ENCODE assay signal across 24 mouse cellular contexts in genomic region chr11:59891854-59892253, GRCm38 (mm10). TPM values are rescaled to one million over a fixed set of nuclear protein-coding genes. Genes with fewer than 3 reads are reported as not detected.
DNase-seq lines count a peak whose midpoint lies in the region; ATAC-seq and TF ChIP-seq lines count a peak whose summit lies in the region.
"Had no signal": no experiment of that assay in that cellular context is flagged by ENCODE, and none has a peak within 500 bp of the region (broad histone marks: within the 10 kb centered on the region; RNA-seq: fewer than 3 reads in every experiment).

No protein-coding gene starts in this region.

- no peak overlapping the region for H3K4me2 ChIP-seq in forebrain, embryonic 13.5 days
- H3K4me2 ChIP-seq in forebrain, embryonic 11.5 days (ENCODE audit: low read depth, low read length, severe bottlenecking), result no peak overlapping the region
- no peak overlapping the region for H3K4me2 ChIP-seq in hindbrain, postnatal 0 days (ENCODE audit: low read depth, low read length)
- H3K4me2 ChIP-seq in midbrain, embryonic 14.5 days (ENCODE audit: low read length), result no peak overlapping the region
- H3K4me2 ChIP-seq: embryonic facial prominence, embryonic 15.5 days; limb, embryonic 12.5 days; liver, embryonic 12.5 days; lung, embryonic 14.5 days had no signal

- H3K9me3 ChIP-seq in forebrain, embryonic 13.5 days (replicated peaks), result 0 out of 2 replicates have a peak, but pooled peaks cover 4% of the 10 kb centered on the region
- H3K9me3 ChIP-seq in forebrain, embryonic 11.5 days (ENCODE audit: control insufficient read depth, low read length), result no peaks in the 10 kb centered on the region
- no peaks in the 10 kb centered on the region for H3K9me3 ChIP-seq in hindbrain, postnatal 0 days (ENCODE audit: low read length)
- H3K9me3 ChIP-seq in hindbrain, embryonic 10.5 days, result no peaks in the 10 kb centered on the region
- peaks cover 4% of the 10 kb centered on the region; the same call in 1 of the 2 replicates for H3K9me3 ChIP-seq in ES-Bruce4 (replicated peaks; ENCODE audit: control insufficient read depth, insufficient read depth, low read length, poor library complexity, severe bottlenecking)
- no peaks in the 10 kb centered on the region for H3K9me3 ChIP-seq in midbrain, embryonic 14.5 days (ENCODE audit: control insufficient read depth, low read length)
- H3K9me3 ChIP-seq: embryonic facial prominence, embryonic 15.5 days; limb, embryonic 12.5 days; liver, embryonic 12.5 days had no signal

- peak; percentile 11; the same call in 1 of the 2 replicates for TF ChIP-seq CTCF in hindbrain, postnatal 0 days (IDR thresholded peaks at IDR 0.05; ENCODE audit: low read depth)
- no peak for TF ChIP-seq CTCF in ES-Bruce4 (IDR thresholded peaks at IDR 0.05; ENCODE audit: low read depth, low read length)

- H3K27ac ChIP-seq in forebrain, embryonic 13.5 days, result no peak overlapping the region
- no peak overlapping the region for H3K27ac ChIP-seq in forebrain, embryonic 11.5 days (ENCODE audit: low read depth, low read length)
- H3K27ac ChIP-seq in hindbrain, postnatal 0 days, result no peak overlapping the region; the same call in 1 of the 2 replicates
- no peak overlapping the region; the same call in 1 of the 2 replicates for H3K27ac ChIP-seq in hindbrain, embryonic 10.5 days
- H3K27ac ChIP-seq in ES-Bruce4 (ENCODE audit: insufficient read depth, low read length), result peak overlapping the region; percentile 82; the same call in 1 of the 2 replicates
- H3K27ac ChIP-seq in midbrain, embryonic 14.5 days (replicated peaks; ENCODE audit: low read depth, low read length), result no peak overlapping the region
- H3K27ac ChIP-seq: embryonic facial prominence, embryonic 15.5 days; heart, adult 2 months; kidney, postnatal 0 days; limb, embryonic 12.5 days; liver, embryonic 12.5 days; stomach, postnatal 0 days had no signal

- no peaks in the 10 kb centered on the region for H3K4me1 ChIP-seq in forebrain, embryonic 13.5 days
- no peaks in the 10 kb centered on the region for H3K4me1 ChIP-seq in forebrain, embryonic 11.5 days (replicated peaks; ENCODE audit: control insufficient read depth, insufficient read depth, low read length)
- no peaks in the 10 kb centered on the region for H3K4me1 ChIP-seq in hindbrain, postnatal 0 days (ENCODE audit: insufficient read depth, low read length)
- peaks cover 32% of the 10 kb centered on the region for H3K4me1 ChIP-seq in hindbrain, embryonic 10.5 days (replicated peaks)
- peaks cover 6% of the 10 kb centered on the region for H3K4me1 ChIP-seq in ES-Bruce4 (ENCODE audit: control insufficient read depth, insufficient read depth, low read length)
- no peaks in the 10 kb centered on the region for H3K4me1 ChIP-seq in midbrain, embryonic 14.5 days (ENCODE audit: control insufficient read depth, insufficient read depth, low read length)
- H3K4me1 ChIP-seq: limb, embryonic 12.5 days had no signal

- 0 out of 2 replicates have a peak overlapping the region, but pooled peaks have one; percentile 16 for H3K9ac ChIP-seq in forebrain, embryonic 13.5 days
- H3K9ac ChIP-seq in forebrain, embryonic 11.5 days (ENCODE audit: low read length), result no peak overlapping the region
- H3K9ac ChIP-seq in hindbrain, postnatal 0 days (replicated peaks; ENCODE audit: low read length), result no peak overlapping the region
- H3K9ac ChIP-seq in ES-Bruce4 (ENCODE audit: low read depth, poor library complexity, severe bottlenecking), result no peak overlapping the region
- 0 out of 2 replicates have a peak overlapping the region, but pooled peaks have one; percentile 12 for H3K9ac ChIP-seq in midbrain, embryonic 14.5 days (replicated peaks; ENCODE audit: low read length)
- H3K9ac ChIP-seq: embryonic facial prominence, embryonic 15.5 days; limb, embryonic 12.5 days; liver, embryonic 12.5 days; lung, embryonic 14.5 days had no signal

- no peak for DNase-seq in forebrain, embryonic 11.5 days (ENCODE audit: low spot score)
- DNase-seq in hindbrain, postnatal 0 days (ENCODE audit: low spot score), result peak; percentile 59
- no peak for DNase-seq in hindbrain, embryonic 10.5 days (ENCODE audit: low spot score)
- peak; percentile 35 for DNase-seq in midbrain, embryonic 14.5 days
- DNase-seq in right cerebral cortex, postnatal 14 days, result no peak
- no peak for DNase-seq in left cerebral cortex, postnatal 14 days (ENCODE audit: low spot score in 2 of 2)
- DNase-seq: adrenal gland, adult 8-10 months; cerebellum, adult 11 months; embryo, embryonic 11 days; gastrocnemius, postnatal 25 days; heart, adult 2 months; kidney, adult 18-20 months; lung, embryonic 14.5 days; lung, postnatal 36 days; right cerebral cortex, postnatal 4 days; thymus, postnatal 14 days had no signal

- 60% methylated on average over 6 of the region's 6 CpGs for WGBS in forebrain, embryonic 13.5 days
- 71% methylated on average over 6 of the region's 6 CpGs for WGBS in forebrain, embryonic 11.5 days
- WGBS in hindbrain, postnatal 0 days, result 39% methylated on average over 6 of the region's 6 CpGs
- WGBS in hindbrain, embryonic 10.5 days, result 74% methylated on average over 6 of the region's 6 CpGs
- WGBS in midbrain, embryonic 14.5 days, result 63% methylated on average over 6 of the region's 6 CpGs

- H3K4me3 ChIP-seq in forebrain, embryonic 13.5 days, result no peak overlapping the region
- H3K4me3 ChIP-seq in forebrain, embryonic 11.5 days (ENCODE audit: low read depth, low read length), result no peak overlapping the region
- H3K4me3 ChIP-seq in hindbrain, postnatal 0 days (ENCODE audit: low read length), result no peak overlapping the region
- H3K4me3 ChIP-seq in hindbrain, embryonic 10.5 days, result no peak overlapping the region
- H3K4me3 ChIP-seq in ES-Bruce4 (ENCODE audit: low read depth, low read length), result no peak overlapping the region
- H3K4me3 ChIP-seq in midbrain, embryonic 14.5 days (replicated peaks; ENCODE audit: low read depth, low read length), result no peak overlapping the region
- H3K4me3 ChIP-seq: embryonic facial prominence, embryonic 15.5 days; heart, adult 2 months; limb, embryonic 12.5 days; liver, embryonic 12.5 days; myocyte had no signal

- no peak for TF ChIP-seq EP300 in ES-Bruce4 (IDR thresholded peaks at IDR 0.05; ENCODE audit: insufficient read depth, low read depth, low read length)

- H3K36me3 ChIP-seq in forebrain, embryonic 13.5 days (ENCODE audit: poor library complexity, severe bottlenecking), result no peaks in the 10 kb centered on the region
- no peaks in the 10 kb centered on the region for H3K36me3 ChIP-seq in forebrain, embryonic 11.5 days (ENCODE audit: control insufficient read depth, insufficient read depth, low read length)
- no peaks in the 10 kb centered on the region for H3K36me3 ChIP-seq in hindbrain, postnatal 0 days (ENCODE audit: insufficient read depth, low read length)
- H3K36me3 ChIP-seq in hindbrain, embryonic 10.5 days, result no peaks in the 10 kb centered on the region
- no peaks in the 10 kb centered on the region for H3K36me3 ChIP-seq in ES-Bruce4 (ENCODE audit: control insufficient read depth, insufficient read depth, low read length, poor library complexity, severe bottlenecking)
- H3K36me3 ChIP-seq in midbrain, embryonic 14.5 days (ENCODE audit: control insufficient read depth, insufficient read depth, low read length), result no peaks in the 10 kb centered on the region
- H3K36me3 ChIP-seq: embryonic facial prominence, embryonic 15.5 days; limb, embryonic 12.5 days; liver, embryonic 12.5 days had no signal

- H3K27me3 ChIP-seq in forebrain, embryonic 13.5 days, result no peaks in the 10 kb centered on the region
- H3K27me3 ChIP-seq in forebrain, embryonic 11.5 days (ENCODE audit: control insufficient read depth, insufficient read depth, low read length), result no peaks in the 10 kb centered on the region
- H3K27me3 ChIP-seq in hindbrain, postnatal 0 days (ENCODE audit: insufficient read depth, low read length), result no peaks in the 10 kb centered on the region
- H3K27me3 ChIP-seq in hindbrain, embryonic 10.5 days (ENCODE audit: insufficient read depth, poor library complexity, severe bottlenecking), result no peaks in the 10 kb centered on the region
- H3K27me3 ChIP-seq in ES-Bruce4 (ENCODE audit: control insufficient read depth, insufficient read depth, low read length, poor library complexity, severe bottlenecking), result no peaks in the 10 kb centered on the region
- no peaks in the 10 kb centered on the region for H3K27me3 ChIP-seq in midbrain, embryonic 14.5 days (ENCODE audit: control insufficient read depth, insufficient read depth, low read length)
- H3K27me3 ChIP-seq: embryonic facial prominence, embryonic 15.5 days; limb, embryonic 12.5 days had no signal

- no peak for TF ChIP-seq POLR2A in ES-Bruce4 (IDR thresholded peaks at IDR 0.05; ENCODE audit: insufficient read depth, low read length)

- no peak for ATAC-seq in forebrain, embryonic 13.5 days
- ATAC-seq in forebrain, embryonic 11.5 days (replicated peaks; ENCODE audit: low FRiP score), result no peak
- peak; percentile 89 for ATAC-seq in hindbrain, postnatal 0 days
- ATAC-seq in midbrain, embryonic 14.5 days (ENCODE audit: low FRiP score, low TSS enrichment), result no peak
- ATAC-seq: liver, embryonic 12.5 days had no signal

- intact Hi-C loops in left cerebral cortex, postnatal 14 days (cut with DNase I), result no loop called here

RNA-seq across cellular contexts. Expression of gene Cops3, which starts 52.2 kb away (rescaled TPM):
- 233 and 246 TPM in 2 replicates for polyA plus RNA-seq in forebrain, embryonic 13.5 days (2015; fragmentation: Nextera tagmentation; extraction: Ambion mirVana)
- 251 and 258 TPM in 2 replicates for polyA plus RNA-seq in forebrain, embryonic 11.5 days (2014; fragmentation: Nextera tagmentation; extraction: Ambion mirVana)
- 96.0 and 105 TPM in 2 replicates for total RNA-seq in hindbrain, postnatal 0 days (2014; rRNA removed)
- polyA plus RNA-seq in hindbrain, postnatal 0 days (2015; fragmentation: Nextera tagmentation; extraction: Ambion mirVana), result 153 and 158 TPM in 2 replicates
- 233 and 255 TPM in 2 replicates for polyA plus RNA-seq in hindbrain, embryonic 10.5 days (2016; fragmentation: Nextera tagmentation; extraction: Ambion mirVana)
- polyA plus RNA-seq in ES-Bruce4 (2011; ENCODE audit: insufficient read depth, insufficient read length, low read depth, missing spikeins), result 121 and 131 TPM in 2 replicates
- 200 and 213 TPM in 2 replicates for polyA plus RNA-seq in midbrain, embryonic 14.5 days (2014; fragmentation: Nextera tagmentation; extraction: Ambion mirVana)
- total RNA-seq in left cerebral cortex, postnatal 14 days (2021), result 10 to 100 TPM; 67.4 to 68.9 TPM

RNA-seq across cellular contexts. Expression of gene Nt5m, which starts 52.6 kb away (rescaled TPM):
- 46.6 and 51.2 TPM in 2 replicates for polyA plus RNA-seq in forebrain, embryonic 13.5 days (2015; fragmentation: Nextera tagmentation; extraction: Ambion mirVana)
- 39.1 and 40.5 TPM in 2 replicates for polyA plus RNA-seq in forebrain, embryonic 11.5 days (2014; fragmentation: Nextera tagmentation; extraction: Ambion mirVana)
- 85.4 and 101 TPM in 2 replicates for total RNA-seq in hindbrain, postnatal 0 days (2014; rRNA removed)
- 88.4 and 89.1 TPM in 2 replicates for polyA plus RNA-seq in hindbrain, postnatal 0 days (2015; fragmentation: Nextera tagmentation; extraction: Ambion mirVana)
- 41.2 and 47.7 TPM in 2 replicates for polyA plus RNA-seq in hindbrain, embryonic 10.5 days (2016; fragmentation: Nextera tagmentation; extraction: Ambion mirVana)
- 3.7 and 4.2 TPM in 2 replicates for polyA plus RNA-seq in ES-Bruce4 (2011; ENCODE audit: insufficient read depth, insufficient read length, low read depth, missing spikeins)
- 68.2 and 73.5 TPM in 2 replicates for polyA plus RNA-seq in midbrain, embryonic 14.5 days (2014; fragmentation: Nextera tagmentation; extraction: Ambion mirVana)
- total RNA-seq in left cerebral cortex, postnatal 14 days (2021), result 10 to 100 TPM; 55.4 to 61.5 TPM

RNA-seq across cellular contexts. Expression of gene Med9, which starts 56.2 kb away (rescaled TPM):
- 41.9 and 44.7 TPM in 2 replicates for polyA plus RNA-seq in forebrain, embryonic 13.5 days (2015; fragmentation: Nextera tagmentation; extraction: Ambion mirVana)
- polyA plus RNA-seq in forebrain, embryonic 11.5 days (2014; fragmentation: Nextera tagmentation; extraction: Ambion mirVana), result 51.3 and 53.0 TPM in 2 replicates
- total RNA-seq in hindbrain, postnatal 0 days (2014; rRNA removed), result 25.7 and 34.1 TPM in 2 replicates
- 39.7 and 41.8 TPM in 2 replicates for polyA plus RNA-seq in hindbrain, postnatal 0 days (2015; fragmentation: Nextera tagmentation; extraction: Ambion mirVana)
- 53.3 and 55.4 TPM in 2 replicates for polyA plus RNA-seq in hindbrain, embryonic 10.5 days (2016; fragmentation: Nextera tagmentation; extraction: Ambion mirVana)
- 19.8 and 19.9 TPM in 2 replicates for polyA plus RNA-seq in ES-Bruce4 (2011; ENCODE audit: insufficient read depth, insufficient read length, low read depth, missing spikeins)
- 30.7 and 31.4 TPM in 2 replicates for polyA plus RNA-seq in midbrain, embryonic 14.5 days (2014; fragmentation: Nextera tagmentation; extraction: Ambion mirVana)
- 10 to 100 TPM; 34.0 to 34.2 TPM for total RNA-seq in left cerebral cortex, postnatal 14 days (2021)

Comparison
In these comparisons a context has a peak if more than half of its experiments do, and no peak if none do; other contexts are left out.
1. H3K9ac ChIP-seq: peak in forebrain, embryonic 13.5 days (single experiment) and midbrain, embryonic 14.5 days (single experiment); none in forebrain, embryonic 11.5 days (single experiment), hindbrain, postnatal 0 days (single experiment) and ES-Bruce4 (single experiment).
2. DNase-seq: peak in hindbrain, postnatal 0 days (single experiment) and midbrain, embryonic 14.5 days (single experiment); none in forebrain, embryonic 11.5 days (single experiment), hindbrain, embryonic 10.5 days (single experiment), right cerebral cortex, postnatal 14 days (single experiment) and left cerebral cortex, postnatal 14 days (0 of 2).